29 mouse cellular contexts compared by ENCODE assay signal in genomic region chr2:121758258-121758657, GRCm38 (mm10).
"Had no signal": no experiment of that assay in that cellular context is flagged by ENCODE, and none has a peak within 500 bp of the region (broad histone marks: within the 10 kb centered on the region; RNA-seq: fewer than 3 reads in every experiment).

No protein-coding gene starts in this region.

- H3K4me3 ChIP-seq: gastrocnemius, adult 2 months; heart, adult 2 months; heart, embryonic 13.5 days; heart, embryonic 15.5 days; hindbrain, embryonic 10.5 days; hindbrain, embryonic 12.5 days; intestine, embryonic 15.5 days; left cerebral cortex, adult 2 months; limb, embryonic 10.5 days; limb, embryonic 12.5 days; liver, embryonic 13.5 days had no signal

- H3K27ac ChIP-seq: gastrocnemius, adult 2 months; heart, adult 2 months; heart, embryonic 13.5 days; heart, embryonic 15.5 days; hindbrain, embryonic 10.5 days; hindbrain, embryonic 12.5 days; hindbrain, embryonic 14.5 days; intestine, embryonic 15.5 days; kidney, postnatal 0 days; left cerebral cortex, adult 2 months; limb, embryonic 10.5 days; limb, embryonic 12.5 days; liver, embryonic 13.5 days had no signal

- ATAC-seq: hindbrain, embryonic 16.5 days; inflammation-experienced regulatory T-cells, adult 6 months; intestine, embryonic 15.5 days; intestine, postnatal 0 days had no signal

- DNase-seq: gastrocnemius, adult 2 months; gastrocnemius, postnatal 10 days; gastrocnemius, postnatal 25 days; heart, adult 11 months; heart, adult 2 months; heart, postnatal 14 days; heart, postnatal 36 days; kidney, adult 18-20 months; kidney, adult 8-10 months; kidney, postnatal 14 days; kidney, postnatal 36 days; layer of hippocampus, adult 9-11 months; liver; liver, embryonic 13.5 days had no signal

- H3K4me1 ChIP-seq: heart, embryonic 13.5 days; heart, embryonic 15.5 days; intestine, embryonic 15.5 days; limb, embryonic 10.5 days; limb, embryonic 12.5 days; liver, embryonic 13.5 days had no signal

- H3K27me3 ChIP-seq: heart, embryonic 13.5 days; heart, embryonic 15.5 days; hindbrain, embryonic 12.5 days; intestine, embryonic 15.5 days; limb, embryonic 12.5 days; liver, embryonic 13.5 days had no signal

- H3K9ac ChIP-seq: heart, embryonic 13.5 days; heart, embryonic 15.5 days; hindbrain, embryonic 12.5 days; hindbrain, embryonic 14.5 days; intestine, embryonic 15.5 days; limb, embryonic 12.5 days; liver, embryonic 13.5 days had no signal

- H3K36me3 ChIP-seq: heart, embryonic 13.5 days; heart, embryonic 15.5 days; hindbrain, embryonic 10.5 days; hindbrain, embryonic 12.5 days; intestine, embryonic 15.5 days; limb, embryonic 10.5 days; limb, embryonic 12.5 days; liver, embryonic 13.5 days had no signal

- H3K4me2 ChIP-seq: heart, embryonic 11.5 days; heart, embryonic 13.5 days; heart, embryonic 15.5 days; hindbrain, embryonic 12.5 days; hindbrain, embryonic 14.5 days; intestine, embryonic 15.5 days; limb, embryonic 12.5 days; liver, embryonic 11.5 days; liver, embryonic 13.5 days had no signal

- H3K9me3 ChIP-seq: heart, embryonic 13.5 days; heart, embryonic 15.5 days; hindbrain, embryonic 10.5 days; hindbrain, embryonic 12.5 days; intestine, embryonic 15.5 days; limb, embryonic 10.5 days; limb, embryonic 12.5 days; liver, embryonic 13.5 days had no signal
